Mouse (Mus musculus) ES-Bruce4 (cell line): Measurements from ENCODE around the gene 4933416C03Rik. TPM values are rescaled to one million over a fixed set of nuclear protein-coding genes. Genes with fewer than 3 reads are reported as not detected.

ENCODE experiments used
- H3K27ac ChIP-seq: 2 replicates; pipeline ENCODE4 v1.5.1; 2012; ENCODE audit warnings: low read length, inconsistent platforms; ENCODE audit not compliant: insufficient read depth
- H3K27me3 ChIP-seq: 2 replicates; pipeline ENCODE4 v1.6.1; 2012; ENCODE audit warnings: mild to moderate bottlenecking, low read length, inconsistent platforms; ENCODE audit not compliant: control insufficient read depth, poor library complexity, insufficient read depth, severe bottlenecking
- H3K36me3 ChIP-seq: 2 replicates; pipeline ENCODE4 v1.6.1; 2012; ENCODE audit warnings: inconsistent platforms, mild to moderate bottlenecking, low read length, moderate library complexity; ENCODE audit not compliant: control insufficient read depth, poor library complexity, insufficient read depth, severe bottlenecking
- H3K4me1 ChIP-seq: one replicate; pipeline ENCODE4 v1.8.1; 2011; ENCODE audit warnings: low read length; ENCODE audit not compliant: control insufficient read depth, insufficient read depth
- H3K4me3 ChIP-seq: 2 replicates; pipeline ENCODE4 v1.5.1; 2011; ENCODE audit warnings: low read depth, mild to moderate bottlenecking, low read length
- H3K9ac ChIP-seq: 2 replicates; pipeline ENCODE4 v1.6.1; 2012; ENCODE audit warnings: low read depth, mild to moderate bottlenecking, inconsistent platforms; ENCODE audit not compliant: poor library complexity, severe bottlenecking
- H3K9me3 ChIP-seq: replicated peaks from 2 replicates; pipeline ENCODE4 v1.6.1; 2012; ENCODE audit warnings: mild to moderate bottlenecking, low read length, inconsistent platforms; ENCODE audit not compliant: control insufficient read depth, poor library complexity, insufficient read depth, severe bottlenecking
- CTCF ChIP-seq: IDR thresholded peaks from one replicate; pipeline ENCODE4 v1.8.1; 2011; ENCODE audit warnings: low read depth, low read length
- EP300 ChIP-seq: IDR thresholded peaks from 2 replicates; pipeline ENCODE4 v1.6.1; 2011; ENCODE audit warnings: low read depth, low read length; ENCODE audit not compliant: insufficient read depth
- POLR2A ChIP-seq: IDR thresholded peaks from one replicate; pipeline ENCODE4 v1.8.1; 2011; ENCODE audit warnings: low read length; ENCODE audit not compliant: insufficient read depth
- polyA plus RNA-seq: library from polyadenylated mRNA; stranded (reverse); fragments of >200 nt; gene quantifications from 2 replicates; pipeline ENCODE4 v1.2.4, GENCODE M21; 2011; ENCODE audit warnings: low read depth; ENCODE audit not compliant: missing spikeins, insufficient read depth, insufficient read length

Gene 4933416C03Rik
- polyA plus RNA-seq, 1 experiment: not detected

GRCm38 (mm10) chr10:116108176-116108575 is 5.5 kb downstream of the 4933416C03Rik start:
- no peak overlapping the region for H3K9ac ChIP-seq
- H3K27me3 ChIP-seq: no peaks in the 10 kb centered on the region; the same call in 1 of the 2 replicates
- TF ChIP-seq POLR2A (no peak), CTCF (no peak), EP300 (no peak)
- H3K4me1 ChIP-seq: no peaks in the 10 kb centered on the region
- H3K27ac ChIP-seq: no peak overlapping the region
- H3K9me3 ChIP-seq: no peaks in the 10 kb centered on the region
- no peak overlapping the region for H3K4me3 ChIP-seq
- H3K36me3 ChIP-seq: no peaks in the 10 kb centered on the region

DNA sequence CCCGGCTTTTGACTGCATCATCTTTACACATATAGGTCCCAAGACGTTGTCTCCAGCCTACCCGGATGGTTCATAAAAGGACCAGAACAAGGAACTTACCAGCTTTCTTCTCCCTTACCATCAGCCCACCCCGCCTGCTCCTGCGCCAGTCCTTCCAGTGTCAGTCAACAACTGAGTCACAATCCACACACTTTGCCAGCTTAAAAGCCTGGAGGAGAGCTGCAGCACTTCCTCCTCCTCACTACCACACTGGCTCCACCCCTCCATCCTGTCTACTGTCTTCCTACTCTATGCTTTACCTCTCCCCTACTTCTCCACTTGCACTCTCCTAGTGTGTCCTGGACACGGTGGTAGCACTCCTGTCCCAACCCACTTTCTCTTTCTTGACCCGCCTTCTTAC is 15.2 kb downstream of the 4933416C03Rik start:
- no peak for TF ChIP-seq EP300
- TF ChIP-seq POLR2A: no peak
- no peak for TF ChIP-seq CTCF
- Histone ChIP-seq H3K36me3 (no peaks in the 10 kb centered on the region), H3K4me3 (no peak overlapping the region), H3K27ac (no peak overlapping the region), H3K9me3 (no peaks in the 10 kb centered on the region), H3K4me1 (no peaks in the 10 kb centered on the region), H3K9ac (no peak overlapping the region), H3K27me3 (no peaks in the 10 kb centered on the region)

DNA sequence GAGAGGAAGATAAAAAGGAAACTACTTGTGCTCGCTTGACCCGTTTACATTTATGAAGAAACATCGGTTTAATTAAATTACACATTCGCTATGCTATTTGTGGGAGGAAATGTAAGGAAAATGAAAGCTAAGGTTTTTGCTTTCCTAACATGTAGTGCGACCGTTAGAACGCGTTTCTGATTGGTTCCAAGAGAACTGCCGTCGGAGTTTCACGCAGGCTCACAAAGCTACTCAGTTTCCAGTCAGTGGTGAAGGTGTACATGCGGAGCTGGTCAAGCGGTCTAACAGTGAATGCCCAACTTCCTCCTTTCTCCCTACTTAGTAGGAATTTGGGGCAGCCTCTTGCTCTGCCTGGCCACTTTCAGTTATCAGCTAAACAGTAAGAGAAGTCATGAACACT is 17.3 kb downstream of the 4933416C03Rik start:
- no peaks in the 10 kb centered on the region for H3K36me3 ChIP-seq
- TF ChIP-seq POLR2A: no peak
- H3K9me3 ChIP-seq: no peaks in the 10 kb centered on the region
- H3K9ac ChIP-seq: no peak overlapping the region
- no peaks in the 10 kb centered on the region for H3K27me3 ChIP-seq
- H3K4me3 ChIP-seq: no peak overlapping the region
- no peak overlapping the region for H3K27ac ChIP-seq
- H3K4me1 ChIP-seq: no peaks in the 10 kb centered on the region

GRCm38 (mm10) chr10:116083965-116084364 is 29.8 kb downstream of the 4933416C03Rik start:
- Histone ChIP-seq H3K9ac (no peak overlapping the region), H3K27ac (no peak overlapping the region), H3K27me3 (no peaks in the 10 kb centered on the region; the same call in 1 of the 2 replicates), H3K4me1 (no peaks in the 10 kb centered on the region), H3K36me3 (no peaks in the 10 kb centered on the region), H3K4me3 (no peak overlapping the region), H3K9me3 (no peaks in the 10 kb centered on the region)
- no peak for TF ChIP-seq POLR2A
- TF ChIP-seq CTCF: no peak
- TF ChIP-seq EP300: no peak

DNA sequence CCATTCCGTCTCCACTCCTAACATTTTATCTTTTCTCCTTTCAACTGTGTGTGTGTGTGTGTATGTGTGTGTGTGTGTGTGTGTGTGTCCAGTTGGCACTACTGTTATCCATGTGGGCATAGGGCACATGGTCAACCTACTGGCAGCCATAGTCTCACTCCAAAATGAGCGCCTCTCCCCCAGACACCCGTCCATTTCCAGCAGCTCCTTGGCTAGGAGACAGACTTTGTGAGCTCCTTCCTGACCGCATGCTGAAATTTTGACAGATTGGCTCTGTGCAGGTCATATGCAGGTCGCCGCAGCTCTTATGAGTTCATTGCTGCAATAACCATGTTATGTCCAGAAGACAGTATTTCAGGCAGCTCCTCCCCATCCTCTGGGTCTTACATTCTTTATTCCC is 32.9 kb downstream of the 4933416C03Rik start:
- Histone ChIP-seq H3K27me3 (no peaks in the 10 kb centered on the region), H3K4me1 (no peaks in the 10 kb centered on the region), H3K36me3 (no peaks in the 10 kb centered on the region), H3K9me3 (no peaks in the 10 kb centered on the region), H3K27ac (no peak overlapping the region), H3K4me3 (no peak overlapping the region), H3K9ac (no peak overlapping the region)
- no peak for TF ChIP-seq CTCF
- TF ChIP-seq EP300: no peak
- no peak for TF ChIP-seq POLR2A

DNA sequence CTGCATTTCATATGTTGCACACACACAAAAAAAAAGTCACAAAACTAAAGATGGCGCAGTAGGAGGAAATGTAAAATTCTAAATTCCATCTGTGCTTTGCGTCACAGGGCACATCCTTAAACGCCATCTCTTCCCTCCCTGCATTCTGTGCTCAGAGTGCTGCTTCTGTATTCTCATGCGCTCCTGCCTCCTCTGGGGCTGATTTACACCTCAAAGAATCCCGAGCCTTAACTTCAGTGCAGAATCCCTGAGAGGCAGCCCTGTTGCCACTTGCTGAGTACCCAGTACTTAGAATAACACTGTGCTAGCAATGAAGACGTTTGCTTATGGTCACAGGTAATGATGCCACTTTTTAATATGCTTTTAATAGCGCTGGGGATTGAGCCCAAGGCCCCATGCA is 34.3 kb downstream of the 4933416C03Rik start:
- H3K4me1 ChIP-seq: no peaks in the 10 kb centered on the region
- H3K9ac ChIP-seq: no peak overlapping the region
- H3K9me3 ChIP-seq: no peaks in the 10 kb centered on the region
- no peak overlapping the region for H3K4me3 ChIP-seq
- no peak overlapping the region for H3K27ac ChIP-seq
- no peaks in the 10 kb centered on the region for H3K27me3 ChIP-seq
- no peak for TF ChIP-seq POLR2A
- no peak for TF ChIP-seq CTCF
- no peak for TF ChIP-seq EP300
- no peaks in the 10 kb centered on the region for H3K36me3 ChIP-seq
